Mouse (Mus musculus) liver, postnatal 0 days (tissue): ENCODE results near the gene Creb3l2. TPM values are rescaled to one million over a fixed set of nuclear protein-coding genes. Genes with fewer than 3 reads are reported as not detected.

Source experiments
- ATAC-seq: fragments of 200-750 bp; cut with Nextera tagmentation; 2 replicates; pipeline ENCODE4 v1.8.0; 2017; ENCODE audit warnings: mild to moderate bottlenecking, moderate library complexity
- DNase-seq: peaks from one replicate; pipeline ENCODE4 v3.0.0-alpha.2; 2016
- H3K27ac ChIP-seq: fragments of 300-500 bp; sonication (generic); 2 replicates; pipeline ENCODE4 v1.5.1; 2014; ENCODE audit warnings: antibody characterized with exemption, moderate library complexity, mild to moderate bottlenecking, low read depth
- H3K27me3 ChIP-seq: fragments of 300-500 bp; sonication (generic); 2 replicates; pipeline ENCODE4 v1.6.1; 2014; ENCODE audit warnings: low read length, control low read depth, mixed read lengths; ENCODE audit not compliant: insufficient read depth
- H3K36me3 ChIP-seq: fragments of 300-500 bp; sonication (generic); replicated peaks from 2 replicates; pipeline ENCODE4 v1.6.1; 2014; ENCODE audit warnings: mild to moderate bottlenecking, control low read depth, low read length, moderate library complexity, mixed read lengths; ENCODE audit not compliant: insufficient read depth
- H3K4me1 ChIP-seq: fragments of 300-500 bp; sonication (generic); 2 replicates; pipeline ENCODE4 v1.6.1; 2014; ENCODE audit warnings: antibody characterized with exemption, mild to moderate bottlenecking, control low read depth; ENCODE audit not compliant: insufficient read depth
- H3K4me2 ChIP-seq: fragments of 300-500 bp; sonication (generic); 2 replicates; pipeline ENCODE4 v1.6.1; 2014; ENCODE audit warnings: low read depth, mild to moderate bottlenecking, low read length, moderate library complexity, mixed read lengths
- H3K4me3 ChIP-seq: fragments of 300-500 bp; sonication (generic); 2 replicates; pipeline ENCODE4 v1.5.1; 2014; ENCODE audit warnings: low read depth, low read length
- H3K9ac ChIP-seq: fragments of 300-500 bp; sonication (generic); replicated peaks from 2 replicates; pipeline ENCODE4 v1.6.1; 2014; ENCODE audit warnings: mild to moderate bottlenecking, moderate library complexity
- H3K9me3 ChIP-seq: fragments of 300-500 bp; sonication (generic); 2 replicates; pipeline ENCODE4 v1.6.1; 2016; ENCODE audit warnings: mild to moderate bottlenecking, control low read depth, low read length, mixed read lengths
- CTCF ChIP-seq: sonication (generic); IDR thresholded peaks from 2 replicates; pipeline ENCODE4 v1.5.1; 2016; ENCODE audit warnings: antibody characterized with exemption, low read depth
- EP300 ChIP-seq: IDR thresholded peaks from 2 replicates; pipeline ENCODE4 v1.6.1; 2016; ENCODE audit warnings: antibody characterized with exemption, low read depth, mild to moderate bottlenecking
- WGBS: fragments of 180-500 bp; shearing (Covaris S2); extraction: QIAGEN DNeasy Blood & Tissue Kit; methylation state at CpG from one replicate; pipeline ENCODE4 v1.1.7; 2014; ENCODE audit not compliant: insufficient replicate concordance; 5-methylcytosine and 5-hydroxymethylcytosine counted together
- polyA plus RNA-seq: library from polyadenylated mRNA; unstranded; fragments of >200 nt; fragmentation: Nextera tagmentation; extraction: Ambion mirVana; gene quantifications from 2 replicates; pipeline ENCODE4 v1.2.1, GENCODE M21; 2015

Gene Creb3l2
- polyA plus RNA-seq, 1 experiment from 2014 or later, result 2.1 TPM

DNA sequence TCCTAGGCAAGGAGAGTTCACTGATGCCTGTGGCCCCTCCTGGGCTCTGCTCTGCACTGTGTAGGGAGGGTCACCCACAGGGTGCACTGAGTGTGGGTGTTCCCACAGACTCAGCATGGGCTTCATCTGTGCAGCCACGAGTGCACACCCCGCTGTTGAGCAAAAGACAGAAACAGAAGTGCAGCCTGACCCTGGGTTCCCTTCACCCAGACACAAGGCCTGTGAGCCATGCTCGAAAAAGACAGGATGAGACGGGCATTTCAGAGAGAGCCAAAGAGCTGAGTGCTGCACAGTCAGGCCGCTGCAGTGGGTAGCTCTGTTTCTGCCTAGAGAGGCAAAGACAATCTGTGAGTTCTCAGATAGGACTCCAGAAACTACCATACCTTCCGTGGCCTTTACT, 114.4 kb downstream of the Creb3l2 start:
- H3K4me1 ChIP-seq, result no peaks in the 10 kb centered on the region
- no peaks in the 10 kb centered on the region for H3K27me3 ChIP-seq
- 70% methylated on average over 6 of the region's 6 CpGs for WGBS
- H3K4me3 ChIP-seq, result no peak overlapping the region
- peaks cover 11% of the 10 kb centered on the region for H3K36me3 ChIP-seq
- H3K9ac ChIP-seq, result no peak overlapping the region
- no peaks in the 10 kb centered on the region for H3K9me3 ChIP-seq
- no peak overlapping the region for H3K27ac ChIP-seq
- DNase-seq (no peak), ATAC-seq (no peak)
- no peak for TF ChIP-seq EP300
- no peak for TF ChIP-seq CTCF
- H3K4me2 ChIP-seq, result no peak overlapping the region

- H3K4me3 ChIP-seq, result no peak overlapping the region
- WGBS, result 60% methylated on average over 8 of the region's 8 CpGs
- no peaks in the 10 kb centered on the region for H3K9me3 ChIP-seq
- no peak overlapping the region for H3K4me2 ChIP-seq
- H3K27ac ChIP-seq, result no peak overlapping the region
- H3K9ac ChIP-seq, result no peak overlapping the region
- TF ChIP-seq EP300 (no peak), CTCF (no peak)
- no peaks in the 10 kb centered on the region for H3K27me3 ChIP-seq
- no peak for ATAC-seq
- no peaks in the 10 kb centered on the region for H3K4me1 ChIP-seq
- DNase-seq, result no peak
- H3K36me3 ChIP-seq, result peaks cover 5% of the 10 kb centered on the region; the same call in 1 of the 2 replicates
Observed at GRCm38 (mm10) chr6:37326603-37326955, 115.4 kb downstream of the Creb3l2 start.

DNA sequence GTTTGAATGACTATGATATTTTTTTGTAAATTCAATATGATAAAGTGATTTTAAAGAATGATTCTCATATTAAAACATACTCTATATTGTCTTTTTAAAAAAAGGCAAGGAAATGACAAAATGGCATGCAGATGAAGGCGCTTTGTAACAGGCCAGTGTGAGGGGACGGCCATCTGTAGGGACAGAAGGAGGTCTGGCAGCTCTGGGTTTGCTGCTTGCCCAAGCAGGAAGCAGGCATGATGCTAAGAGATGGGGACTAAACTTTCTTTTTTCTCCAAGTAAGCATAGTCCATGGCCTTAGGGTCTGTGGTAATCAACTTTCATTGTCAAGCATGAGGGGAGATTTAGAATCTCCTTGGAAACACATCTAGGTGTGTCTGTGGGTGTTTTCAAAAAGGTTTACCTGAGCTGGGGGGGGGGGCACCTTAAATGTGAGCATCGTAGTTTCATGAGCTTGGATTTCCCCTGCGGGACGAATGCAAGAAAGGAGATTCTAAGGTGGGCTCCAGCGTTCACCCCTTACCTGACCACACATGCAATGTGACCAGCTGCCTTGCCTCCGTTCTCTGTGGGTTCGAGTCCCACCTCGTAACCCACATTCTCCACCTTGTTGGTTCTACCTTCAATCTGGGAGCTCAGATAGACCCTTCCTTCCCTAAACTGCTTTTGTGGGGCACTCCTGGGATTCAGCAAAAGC, 115.9 kb downstream of the Creb3l2 start:
- Histone ChIP-seq H3K4me3 (no peak overlapping the region), H3K27ac (no peak overlapping the region), H3K9ac (no peak overlapping the region), H3K9me3 (no peaks in the 10 kb centered on the region), H3K4me1 (no peaks in the 10 kb centered on the region), H3K36me3 (peaks cover under 1% of the 10 kb centered on the region; the same call in 1 of the 2 replicates), H3K4me2 (no peak overlapping the region), H3K27me3 (no peaks in the 10 kb centered on the region)
- ATAC-seq (no peak), DNase-seq (no peak)
- TF ChIP-seq EP300 (no peak), CTCF (no peak)
- 82% methylated on average over 9 of the region's 9 CpGs for WGBS

GRCm38 (mm10) chr6:37325076-37325475, 116.9 kb downstream of the Creb3l2 start:
- ATAC-seq, result no peak
- H3K36me3 ChIP-seq, result no peaks in the 10 kb centered on the region
- no peak overlapping the region for H3K9ac ChIP-seq
- WGBS, result 71% methylated on average over 3 of the region's 3 CpGs
- H3K4me3 ChIP-seq, result no peak overlapping the region
- H3K9me3 ChIP-seq, result no peaks in the 10 kb centered on the region
- DNase-seq, result no peak
- no peak overlapping the region for H3K4me2 ChIP-seq
- TF ChIP-seq CTCF (no peak), EP300 (no peak)
- H3K27ac ChIP-seq, result no peak overlapping the region
- H3K4me1 ChIP-seq, result no peaks in the 10 kb centered on the region
- H3K27me3 ChIP-seq, result no peaks in the 10 kb centered on the region

DNA sequence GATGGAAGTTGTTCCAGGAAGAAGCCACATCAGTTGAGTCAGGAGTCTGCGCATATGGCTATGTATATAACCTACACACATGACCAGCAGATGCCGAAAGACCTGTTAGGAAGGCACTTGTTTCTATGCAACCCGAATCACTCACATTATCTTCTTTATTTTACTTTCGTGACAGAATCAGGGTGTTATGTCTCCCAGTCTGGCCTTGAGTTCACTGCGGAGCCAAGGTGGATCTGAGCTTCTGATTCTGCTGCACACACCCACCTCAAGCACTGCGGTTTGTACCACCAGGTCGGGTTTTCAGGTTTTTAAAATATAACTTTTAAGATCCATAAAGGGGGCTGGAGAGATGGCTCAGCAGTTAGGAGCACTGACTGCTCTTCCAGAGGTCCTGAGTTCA, 119.3 kb downstream of the Creb3l2 start:
- 75% methylated on average over 7 of the region's 7 CpGs for WGBS
- no peak for ATAC-seq
- H3K27ac ChIP-seq, result no peak overlapping the region
- H3K27me3 ChIP-seq, result no peaks in the 10 kb centered on the region
- H3K4me2 ChIP-seq, result no peak overlapping the region
- H3K36me3 ChIP-seq, result no peaks in the 10 kb centered on the region
- no peak overlapping the region for H3K4me3 ChIP-seq
- no peaks in the 10 kb centered on the region for H3K4me1 ChIP-seq
- no peak for TF ChIP-seq CTCF
- no peak for DNase-seq
- H3K9me3 ChIP-seq, result no peaks in the 10 kb centered on the region
- H3K9ac ChIP-seq, result no peak overlapping the region

DNA sequence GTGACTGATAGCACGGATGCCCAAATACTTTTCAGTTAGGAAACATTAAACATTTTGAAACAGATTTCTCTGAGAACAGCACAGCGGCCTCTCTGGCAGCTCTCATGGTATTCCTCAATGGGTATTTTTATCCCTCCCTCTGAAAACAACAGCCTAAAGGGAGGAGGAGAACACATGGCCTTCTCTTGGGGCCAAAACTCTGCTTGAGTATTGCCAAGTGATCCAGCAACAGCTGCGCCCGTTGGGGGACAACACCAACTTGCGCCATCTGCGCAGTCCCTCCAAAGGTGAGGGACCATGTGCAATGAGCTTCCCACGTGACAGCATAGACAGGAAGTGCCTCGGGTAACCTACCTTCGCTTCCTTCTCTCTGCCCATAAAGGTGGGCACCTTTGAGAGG, 119.9 kb downstream of the Creb3l2 start:
- Histone ChIP-seq H3K4me2 (no peak overlapping the region), H3K4me3 (no peak overlapping the region), H3K36me3 (no peaks in the 10 kb centered on the region), H3K9ac (no peak overlapping the region), H3K27me3 (no peaks in the 10 kb centered on the region), H3K27ac (no peak overlapping the region), H3K9me3 (no peaks in the 10 kb centered on the region), H3K4me1 (no peaks in the 10 kb centered on the region)
- WGBS, result 77% methylated on average over 9 of the region's 9 CpGs
- DNase-seq (no peak), ATAC-seq (no peak)
- TF ChIP-seq EP300 (no peak), CTCF (no peak)

- Histone ChIP-seq H3K36me3 (no peaks in the 10 kb centered on the region), H3K9ac (no peak overlapping the region), H3K27me3 (no peaks in the 10 kb centered on the region), H3K27ac (no peak overlapping the region), H3K4me1 (no peaks in the 10 kb centered on the region), H3K4me2 (no peak overlapping the region), H3K4me3 (no peak overlapping the region), H3K9me3 (0 out of 2 replicates have a peak, but pooled peaks cover 2% of the 10 kb centered on the region)
- ATAC-seq (no peak), DNase-seq (no peak)
- 72% methylated on average over 5 of the region's 5 CpGs for WGBS
- TF ChIP-seq EP300 (no peak), CTCF (no peak)
Observed at GRCm38 (mm10) chr6:37317904-37318303, 124.0 kb downstream of the Creb3l2 start.
